Mouse (Mus musculus) pancreas, adult 10 weeks (tissue): ENCODE results near the gene Adamtsl4. TPM values are rescaled to one million over a fixed set of nuclear protein-coding genes. Genes with fewer than 3 reads are reported as not detected.

Source experiments
- polyA plus RNA-seq: library from polyadenylated mRNA; stranded (reverse); fragments of 350-450 nt; fragmentation: Illumina TruSeq; extraction: RNeasy Lipid Tissue Mini Kit (QIAGEN cat#74804); gene quantifications from one replicate; pipeline ENCODE4 v1.2.3, GENCODE M21; 2015; ENCODE audit warnings: low read depth, low replicate concordance; ENCODE audit not compliant: insufficient read depth

Adamtsl4 gene
- 10.2 TPM for polyA plus RNA-seq

DNA sequence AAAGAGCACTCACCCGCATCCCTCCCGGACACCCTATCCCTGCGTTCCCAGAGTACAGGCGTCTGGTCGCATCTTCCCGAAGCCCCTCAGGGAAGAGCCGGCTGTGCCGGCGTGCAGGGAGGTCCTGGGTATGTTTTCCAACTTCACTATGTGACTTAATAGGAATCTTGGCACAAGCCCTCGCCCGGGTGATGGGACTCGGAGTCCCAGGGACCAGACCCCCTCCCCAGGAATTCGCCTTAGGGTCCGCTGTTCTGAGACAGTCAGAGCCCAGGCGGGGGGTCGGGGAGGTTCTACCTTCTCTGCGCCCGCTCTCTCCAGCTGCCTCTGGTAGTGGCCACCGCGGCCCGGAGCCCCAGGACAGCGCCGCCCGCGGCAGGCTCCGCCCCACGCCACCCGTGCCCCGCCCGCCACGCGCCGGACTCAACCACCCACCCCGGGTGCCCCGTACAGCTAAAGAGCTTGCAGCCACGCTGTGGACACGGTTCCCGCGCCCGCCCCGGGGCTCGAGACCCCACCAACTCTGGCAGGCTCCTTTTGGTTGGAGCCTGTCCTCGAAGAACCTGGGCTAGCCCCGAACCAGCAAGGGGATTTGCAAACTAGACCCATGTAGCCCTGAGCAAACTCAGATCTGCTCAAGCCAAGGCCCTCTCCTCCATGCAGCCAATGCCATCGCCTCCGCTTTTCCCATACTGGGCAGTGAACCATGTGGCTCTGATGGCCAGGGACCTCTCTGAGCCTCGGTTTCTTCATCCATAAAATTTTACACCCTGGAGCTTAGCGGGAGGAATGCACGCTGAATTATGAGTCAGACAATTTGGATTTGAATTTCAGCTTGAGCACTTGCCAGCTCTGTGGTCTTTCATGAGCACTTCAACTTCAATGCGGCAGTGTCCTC is at the start of gene Adamtsl4:
Gene Adamtsl4 (minus strand): TSS at position 394 of the 898 bp plus-strand sequence.

DNA sequence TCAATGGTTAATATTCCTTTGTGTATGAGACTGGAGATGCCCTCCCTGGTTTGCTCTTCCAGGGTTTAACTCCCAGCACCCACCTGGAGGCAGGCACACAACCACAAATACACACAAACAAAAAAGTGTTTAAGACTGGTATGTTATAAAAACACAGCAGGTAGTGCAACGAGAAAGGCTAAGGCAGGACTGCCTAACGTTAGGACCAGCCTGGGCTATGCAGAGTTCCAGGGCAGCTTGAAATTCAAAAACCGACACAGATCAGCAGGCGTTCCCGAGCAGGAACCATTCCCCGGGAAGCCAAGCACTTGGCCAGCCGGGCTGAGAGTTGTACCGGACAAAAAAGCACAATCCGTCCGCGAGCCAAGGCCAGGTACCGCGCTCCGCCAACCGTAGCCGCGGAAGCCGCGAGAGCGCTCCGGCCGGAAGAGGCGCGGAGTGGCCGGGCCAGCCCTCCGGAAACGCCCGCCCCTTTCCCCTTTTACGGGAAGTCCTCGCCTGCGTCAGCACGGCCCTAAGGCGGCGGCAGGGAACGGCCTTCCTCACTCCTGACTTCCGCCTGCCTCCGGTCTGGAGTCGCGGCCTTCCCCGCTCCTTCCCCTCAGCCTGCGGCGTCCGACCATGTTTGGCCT is 29.4 kb downstream of the Adamtsl4 start, which contains the start of gene Mcl1:
Gene Mcl1 (plus strand): TSS at position 553 of the 632 bp plus-strand sequence.

Other genes with a start within 250 kb of the Adamtsl4 start
- 3.1 TPM for gene Ctsk, start 188.7 kb downstream of the Adamtsl4 start, polyA plus RNA-seq
- gene Ctss, start 161.1 kb downstream of the Adamtsl4 start, polyA plus RNA-seq: 14.4 TPM
- not detected for gene Hormad1, start 128.2 kb downstream of the Adamtsl4 start, polyA plus RNA-seq
- 10.5 TPM for gene Golph3l, start 99.0 kb downstream of the Adamtsl4 start, polyA plus RNA-seq
- gene Ensa, start 62.9 kb downstream of the Adamtsl4 start, polyA plus RNA-seq: 17.8 TPM
- gene Mcl1, start 29.1 kb downstream of the Adamtsl4 start, polyA plus RNA-seq: 35.6 TPM
- gene Ecm1, start 51.7 kb upstream of the Adamtsl4 start, polyA plus RNA-seq: 40.8 TPM
- 11.3 TPM for gene Tars2, start 72.3 kb upstream of the Adamtsl4 start, polyA plus RNA-seq
- 4.9 TPM for gene Rprd2, start 130.9 kb upstream of the Adamtsl4 start, polyA plus RNA-seq
- gene Prpf3, start 168.0 kb upstream of the Adamtsl4 start, polyA plus RNA-seq: 12.8 TPM
- gene Mrps21, start 183.6 kb upstream of the Adamtsl4 start, polyA plus RNA-seq: 66.6 TPM
- gene Ciart, start 194.3 kb upstream of the Adamtsl4 start, polyA plus RNA-seq: 5.0 TPM
- 13.4 TPM for gene BC028528, start 204.1 kb upstream of the Adamtsl4 start, polyA plus RNA-seq
- 20.3 TPM for gene Aph1a, start 206.1 kb upstream of the Adamtsl4 start, polyA plus RNA-seq
- not detected for gene Car14, start 216.8 kb upstream of the Adamtsl4 start, polyA plus RNA-seq
- 8.0 TPM for gene Anp32e, start 241.3 kb upstream of the Adamtsl4 start, polyA plus RNA-seq